Mouse (Mus musculus) CH12.LX (cell line): ENCODE results near the gene 2900026A02Rik. TPM values are rescaled to one million over a fixed set of nuclear protein-coding genes. Genes with fewer than 3 reads are reported as not detected.

Source experiments
- DNase-seq: peaks from one replicate; pipeline ENCODE4 v3.0.0-alpha.2; 2013; ENCODE audit errors: extremely low read depth
- H3K27ac ChIP-seq: 2 replicates; pipeline ENCODE4 v1.5.1; 2012; ENCODE audit warnings: low read depth, mild to moderate bottlenecking, control low read depth, moderate library complexity; ENCODE audit not compliant: insufficient read depth
- H3K27me3 ChIP-seq: replicated peaks from 2 replicates; pipeline ENCODE3; 2012; ENCODE audit warnings: inconsistent platforms
- H3K36me3 ChIP-seq, 2 experiments: replicated peaks in 1 of 2; 2 replicates each; pipeline versions ENCODE3 to v1.6.1; 2012; ENCODE audit warnings: inconsistent platforms in 1 of 2, low read length in 1 of 2, mild to moderate bottlenecking in 1 of 2, mixed read lengths in 1 of 2, moderate library complexity in 1 of 2; ENCODE audit not compliant: control insufficient read depth in 1 of 2, insufficient read depth in 1 of 2
- H3K4me1 ChIP-seq, 2 experiments: 2 replicates each; pipeline ENCODE4 v1.6.1; 2012; ENCODE audit warnings: inconsistent platforms in 1 of 2, moderate library complexity in 1 of 2; ENCODE audit not compliant: insufficient read depth in 2 of 2, control insufficient read depth in 1 of 2
- H3K4me2 ChIP-seq: 2 replicates; pipeline ENCODE4 v1.6.1; 2012; ENCODE audit warnings: low read depth, mild to moderate bottlenecking, control low read depth; ENCODE audit not compliant: poor library complexity, insufficient read depth, severe bottlenecking
- H3K4me3 ChIP-seq, 3 experiments: fragments of 150-350 bp in 1 of 3; sonication (generic) in 1 of 3; replicated peaks in 1 of 3; 2 replicates each; pipeline versions ENCODE3 to v1.5.1; 2011 to 2012; ENCODE audit warnings: low read depth in 2 of 3, low read length in 2 of 3, mild to moderate bottlenecking in 2 of 3, moderate library complexity in 2 of 3, control low read depth in 1 of 3, improper control_type of control experiment in 1 of 3, inconsistent platforms in 1 of 3, mixed read lengths in 1 of 3; ENCODE audit not compliant: poor library complexity in 1 of 3
- H3K79me2 ChIP-seq: replicated peaks from 2 replicates; pipeline ENCODE4 v1.6.1; 2012; ENCODE audit warnings: mild to moderate bottlenecking, moderate library complexity; ENCODE audit not compliant: control insufficient read depth, poor library complexity, insufficient read depth, severe bottlenecking; ENCODE audit errors: extremely low read depth
- H3K9ac ChIP-seq: 2 replicates; pipeline ENCODE4 v1.6.1; 2012; ENCODE audit warnings: low read depth, mild to moderate bottlenecking, control low read depth, moderate library complexity; ENCODE audit not compliant: insufficient read depth
- H3K9me3 ChIP-seq: replicated peaks from 2 replicates; pipeline ENCODE3; 2012; ENCODE audit warnings: low read length, inconsistent platforms, mixed read lengths
- CHD2 ChIP-seq: IDR thresholded peaks from 2 replicates; pipeline ENCODE4 v1.6.1; 2011; ENCODE audit warnings: low read length, improper control_type of control experiment
- ELF1 ChIP-seq: IDR thresholded peaks from 2 replicates; pipeline ENCODE4 v1.6.1; 2014; ENCODE audit warnings: low read depth, mild to moderate bottlenecking, inconsistent platforms, low read length, improper control_type of control experiment
- EP300 ChIP-seq: IDR thresholded peaks from 2 replicates; pipeline ENCODE4 v1.6.1; 2011; ENCODE audit warnings: low read length, improper control_type of control experiment
- ETS1 ChIP-seq: conservative IDR thresholded peaks from 2 replicates; pipeline ENCODE4 v1.6.1; 2012; ENCODE audit warnings: low read depth, mild to moderate bottlenecking, inconsistent platforms, low read length, improper control_type of control experiment, moderate library complexity
- JUN ChIP-seq: IDR thresholded peaks from 2 replicates; pipeline ENCODE4 v1.6.1; 2011; ENCODE audit warnings: low read depth, mild to moderate bottlenecking, low read length, improper control_type of control experiment, moderate library complexity; ENCODE audit not compliant: insufficient read depth
- MAZ ChIP-seq: IDR thresholded peaks from 2 replicates; pipeline ENCODE4 v1.6.1; 2012; ENCODE audit warnings: low read depth, mild to moderate bottlenecking, inconsistent platforms, low read length, improper control_type of control experiment, moderate library complexity
- MXI1 ChIP-seq: IDR thresholded peaks from 2 replicates; pipeline ENCODE4 v1.6.1; 2011; ENCODE audit warnings: mild to moderate bottlenecking, low read depth, low read length, improper control_type of control experiment
- MYC ChIP-seq: IDR thresholded peaks from 2 replicates; pipeline ENCODE4 v1.6.1; 2011; ENCODE audit warnings: low read depth, mild to moderate bottlenecking, improper control_type of control experiment, low read length
- POLR2A ChIP-seq: IDR thresholded peaks from 2 replicates; pipeline ENCODE4 v1.6.1; 2011; ENCODE audit warnings: low read depth, mild to moderate bottlenecking, improper control_type of control experiment, low read length
- POLR2AphosphoS2 ChIP-seq: IDR thresholded peaks from 2 replicates; pipeline ENCODE4 v1.6.1; 2011; ENCODE audit warnings: low read depth, low read length, improper control_type of control experiment
- RCOR1 ChIP-seq: conservative IDR thresholded peaks from 2 replicates; pipeline ENCODE4 v1.6.1; 2012; ENCODE audit warnings: low read depth, mild to moderate bottlenecking, inconsistent platforms, low read length, improper control_type of control experiment
- TBP ChIP-seq: conservative IDR thresholded peaks from 2 replicates; pipeline ENCODE4 v1.6.1; 2011; ENCODE audit warnings: low read depth, low read length, improper control_type of control experiment
- UBTF ChIP-seq: IDR thresholded peaks from 2 replicates; pipeline ENCODE4 v1.6.1; 2012; ENCODE audit warnings: low read depth, mild to moderate bottlenecking, inconsistent platforms, low read length, improper control_type of control experiment, moderate library complexity
- USF2 ChIP-seq: conservative IDR thresholded peaks from 2 replicates; pipeline ENCODE4 v1.6.1; 2011; ENCODE audit warnings: low read depth, low read length, improper control_type of control experiment
- ZKSCAN1 ChIP-seq: IDR thresholded peaks from 2 replicates; pipeline ENCODE4 v1.6.1; 2012; ENCODE audit warnings: low read depth, inconsistent platforms, low read length, improper control_type of control experiment, borderline replicate concordance
- ZMIZ1 ChIP-seq: IDR thresholded peaks from 2 replicates; pipeline ENCODE4 v1.6.1; 2012; ENCODE audit warnings: low read depth, mild to moderate bottlenecking, inconsistent platforms, low read length, improper control_type of control experiment
- ZNF384 ChIP-seq: IDR thresholded peaks from 2 replicates; pipeline ENCODE4 v1.6.1; 2012; ENCODE audit warnings: low read depth, low read length, improper control_type of control experiment, inconsistent platforms
- dilution Hi-C: fragments of 300-500 bp; cut with MboI; formaldehyde crosslinking; loops from 2 replicates; pipeline ENCODE4 v1.14.3; 2020; ENCODE audit warnings: low sequenced_read_pairs; ENCODE audit not compliant: extremely low pct_unique_long_range_greater_than_20kb, extremely low pct_ligation_motif_present
- in situ Hi-C: fragments of 300-500 bp; cut with MboI; formaldehyde crosslinking; loops from 3 replicates; pipeline ENCODE4 v1.14.3; 2019; ENCODE audit warnings: low sequenced_read_pairs, low pct_ligation_motif_present, low pct_unique_long_range_greater_than_20kb, mixed read lengths
- polyA plus RNA-seq: library from polyadenylated mRNA; unstranded; fragments of >175 nt; gene quantifications from 2 replicates; pipeline ENCODE4 v1.2.1, GENCODE M21; 2012; ENCODE audit warnings: low read depth; ENCODE audit not compliant: insufficient read length
- total RNA-seq, 2 experiments: library from RNA; depleted of rRNA; stranded (reverse); fragments of 300-350 nt in 1 of 2; fragments of >200 nt in 1 of 2; gene quantifications; 2 replicates each; pipeline ENCODE4 v1.2.3; 2012 to 2014

Gene 2900026A02Rik
- total and polyA plus RNA-seq, 3 experiments, result 0.85 to 4.6 (median 0.93) TPM

GRCm38 (mm10) chr5:113102455-113102854, 118.6 kb downstream of the 2900026A02Rik start:
- no peak overlapping the region for H3K9ac ChIP-seq
- no peak overlapping the region for H3K4me3 ChIP-seq
- in situ Hi-C loops (no loop called here), dilution Hi-C loops (no loop called here)
- peaks cover 4 to 25% of the 10 kb centered on the region in 2 experiments; a peak in 3 of 4 replicates for H3K4me1 ChIP-seq
- H3K79me2 ChIP-seq, result no peaks in the 10 kb centered on the region
- peaks cover 0 to 32% of the 10 kb centered on the region in 2 experiments for H3K36me3 ChIP-seq
- H3K27me3 ChIP-seq, result no peaks in the 10 kb centered on the region
- no peak for DNase-seq
- TF ChIP-seq ELF1 (no peak), CHD2 (no peak), MYC (no peak), JUN (no peak), MXI1 (no peak), MAZ (no peak), RCOR1 (no peak), USF2 (no peak), ETS1 (no peak), EP300 (no peak), ZNF384 (no peak), POLR2A (no peak), TBP (no peak), UBTF (no peak)
- no peak overlapping the region for H3K27ac ChIP-seq
- no peaks in the 10 kb centered on the region for H3K9me3 ChIP-seq
- no peak overlapping the region for H3K4me2 ChIP-seq

- Histone ChIP-seq H3K4me3 (no peak overlapping the region), H3K9me3 (no peaks in the 10 kb centered on the region), H3K9ac (no peak overlapping the region), H3K4me2 (no peak overlapping the region), H3K79me2 (no peaks in the 10 kb centered on the region), H3K36me3 (peaks cover 0 to 41% of the 10 kb centered on the region in 2 experiments), H3K27ac (no peak overlapping the region), H3K4me1 (peaks cover 4 to 25% of the 10 kb centered on the region in 2 experiments; a peak in 3 of 4 replicates), H3K27me3 (no peaks in the 10 kb centered on the region)
- no peak for DNase-seq
- no peak for TF ChIP-seq ZMIZ1
- TF ChIP-seq POLR2AphosphoS2, result no peak
- TF ChIP-seq ETS1, result no peak
- TF ChIP-seq MAZ, result no peak
- TF ChIP-seq ZKSCAN1, result no peak
- no peak for TF ChIP-seq CHD2
- in situ Hi-C loops, result no loop called here
- dilution Hi-C loops, result no loop called here
These were observed 119.6 kb downstream of the 2900026A02Rik start for GRCm38 (mm10) chr5:113101457-113101856.
